Mouse (Mus musculus): Measurements from ENCODE around the gene Cadps2. TPM values are rescaled to one million over a fixed set of nuclear protein-coding genes. Genes with fewer than 3 reads are reported as not detected.

Gene Cadps2
- polyA plus RNA-seq, 1 experiment from 2014 or later: 0.18 TPM

DNA sequence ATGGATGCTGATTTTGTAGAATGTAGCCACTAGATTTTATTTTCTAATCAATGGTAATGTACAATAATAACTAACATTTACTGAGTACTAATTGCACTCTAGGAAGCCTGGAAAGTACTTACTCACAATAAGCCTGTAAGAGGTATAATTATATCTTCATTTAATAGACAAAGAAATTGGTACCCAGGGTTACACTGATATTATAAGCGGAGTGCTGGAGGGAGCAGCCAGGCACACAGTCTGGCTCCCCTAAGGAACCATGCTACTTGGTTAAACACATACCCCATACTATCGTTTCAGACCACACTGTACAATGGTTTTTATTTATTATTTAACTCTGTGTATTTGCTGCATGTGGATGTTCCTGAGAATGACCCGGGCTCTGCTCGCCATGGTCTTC is 544.5 kb downstream of the Cadps2 start:
- no peak overlapping the region for H3K4me3 ChIP-seq (ENCODE audit: low read depth, low read length)
- no peak for ATAC-seq
- 72% methylated on average over 4 of the region's 4 CpGs for WGBS (ENCODE audit: insufficient replicate concordance)

DNA sequence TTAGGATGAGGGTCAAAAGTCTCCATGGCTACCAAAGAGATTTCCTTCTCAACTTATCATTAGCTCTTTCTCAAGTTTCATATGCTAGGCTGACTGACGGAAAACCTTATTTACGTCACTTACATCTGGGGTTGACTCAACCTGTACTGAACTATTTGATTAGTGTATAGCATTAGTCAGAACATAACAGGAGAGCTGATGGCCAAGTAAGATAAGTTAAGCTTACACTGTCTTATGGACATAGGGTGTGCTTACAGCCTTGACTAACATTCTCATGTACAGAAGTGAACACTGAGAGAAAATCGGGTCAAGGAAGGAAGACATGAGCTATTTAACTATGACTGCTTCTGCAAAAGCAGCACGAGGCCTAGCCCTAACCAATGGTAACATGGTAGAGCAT is 550.5 kb downstream of the Cadps2 start:
- Histone ChIP-seq H3K9ac (replicated peaks) (no peak overlapping the region), H3K9me3 (ENCODE audit: low read length) (no peaks in the 10 kb centered on the region), H3K4me1 (ENCODE audit: insufficient read depth) (no peaks in the 10 kb centered on the region), H3K4me3 (ENCODE audit: low read depth, low read length) (no peak overlapping the region), H3K36me3 (replicated peaks; ENCODE audit: insufficient read depth, low read length) (no peaks in the 10 kb centered on the region), H3K4me2 (ENCODE audit: low read depth, low read length) (no peak overlapping the region), H3K27me3 (ENCODE audit: insufficient read depth, low read length) (no peaks in the 10 kb centered on the region), H3K27ac (ENCODE audit: low read depth) (no peak overlapping the region)
- ATAC-seq (no peak), DNase-seq (no peak)
- no peak for TF ChIP-seq EP300 (IDR thresholded peaks at IDR 0.05; ENCODE audit: low read depth)
- TF ChIP-seq CTCF (IDR thresholded peaks at IDR 0.05; ENCODE audit: low read depth): no peak
- WGBS (ENCODE audit: insufficient replicate concordance): 76% methylated on average over 4 of the region's 4 CpGs

More for the DNA sequence above, 544.5 kb downstream of the Cadps2 start:
- DNase-seq: no peak
- Histone ChIP-seq H3K4me2 (ENCODE audit: low read depth, low read length) (no peak overlapping the region), H3K9ac (replicated peaks) (no peak overlapping the region), H3K36me3 (replicated peaks; ENCODE audit: insufficient read depth, low read length) (no peaks in the 10 kb centered on the region), H3K27ac (ENCODE audit: low read depth) (no peak overlapping the region), H3K9me3 (ENCODE audit: low read length) (no peaks in the 10 kb centered on the region), H3K27me3 (ENCODE audit: insufficient read depth, low read length) (no peaks in the 10 kb centered on the region), H3K4me1 (ENCODE audit: insufficient read depth) (no peaks in the 10 kb centered on the region)
- TF ChIP-seq CTCF (IDR thresholded peaks at IDR 0.05; ENCODE audit: low read depth) (no peak), EP300 (IDR thresholded peaks at IDR 0.05; ENCODE audit: low read depth) (no peak)

DNA sequence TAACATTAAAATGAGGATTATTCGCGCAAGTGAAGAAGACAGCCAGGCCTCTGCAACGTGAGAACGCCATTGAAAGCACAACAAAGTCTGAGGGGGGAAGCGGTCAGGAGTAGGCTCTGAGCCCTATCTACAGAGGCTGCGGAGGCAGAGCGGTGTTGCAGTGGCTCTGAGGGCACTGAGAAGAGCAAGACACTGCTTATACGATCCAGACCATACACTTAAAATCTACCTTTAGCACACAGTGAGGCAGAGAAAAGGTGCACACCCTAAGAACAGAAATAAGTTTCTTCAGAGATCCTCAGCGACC is 557.8 kb downstream of the Cadps2 start:
- no peak for DNase-seq
- Histone ChIP-seq H3K4me1 (ENCODE audit: insufficient read depth) (no peaks in the 10 kb centered on the region), H3K27ac (ENCODE audit: low read depth) (no peak overlapping the region), H3K27me3 (ENCODE audit: insufficient read depth, low read length) (no peaks in the 10 kb centered on the region), H3K4me2 (ENCODE audit: low read depth, low read length) (no peak overlapping the region), H3K9ac (replicated peaks) (no peak overlapping the region), H3K36me3 (replicated peaks; ENCODE audit: insufficient read depth, low read length) (no peaks in the 10 kb centered on the region), H3K4me3 (ENCODE audit: low read depth, low read length) (no peak overlapping the region), H3K9me3 (ENCODE audit: low read length) (no peaks in the 10 kb centered on the region)
- 62% methylated on average over 9 of the region's 9 CpGs for WGBS (ENCODE audit: insufficient replicate concordance)
- TF ChIP-seq CTCF (IDR thresholded peaks at IDR 0.05; ENCODE audit: low read depth): no peak
- no peak for TF ChIP-seq EP300 (IDR thresholded peaks at IDR 0.05; ENCODE audit: low read depth)
- ATAC-seq: no peak

DNA sequence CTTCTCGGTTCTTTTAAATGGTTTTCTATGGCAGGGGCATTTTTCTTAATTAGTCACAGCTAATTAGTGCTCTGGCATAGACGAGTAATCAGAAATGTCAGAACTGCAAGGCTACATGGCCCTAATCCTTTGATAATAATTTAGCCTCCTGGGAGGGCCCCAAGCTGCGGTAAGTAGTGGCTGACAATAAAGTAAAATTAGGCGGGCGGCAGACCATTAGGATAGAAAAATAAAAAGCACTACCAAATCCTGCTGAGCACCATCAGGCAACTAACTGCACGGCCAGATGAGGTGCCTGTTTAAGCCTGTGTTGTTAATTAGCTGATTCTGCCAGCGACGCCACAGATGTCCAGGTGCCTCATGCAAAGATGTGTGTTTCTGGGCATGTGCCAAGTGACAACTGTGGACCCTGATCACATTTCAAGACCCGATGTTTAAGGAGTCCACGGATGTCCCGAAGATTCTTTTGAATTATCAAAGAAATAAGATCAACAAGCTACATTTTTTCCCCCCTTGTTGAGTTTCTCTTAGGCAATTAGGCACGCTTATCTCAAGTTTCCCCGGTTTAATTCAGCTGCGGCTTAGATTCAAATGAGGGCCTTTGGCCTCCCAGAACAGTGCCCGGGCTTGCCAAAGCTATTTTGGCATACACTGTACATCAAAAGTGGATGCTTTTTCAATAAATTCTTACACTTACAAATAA is 558.3 kb downstream of the Cadps2 start:
- ATAC-seq (no peak), DNase-seq (no peak)
- Histone ChIP-seq H3K27ac (ENCODE audit: low read depth) (no peak overlapping the region), H3K36me3 (replicated peaks; ENCODE audit: insufficient read depth, low read length) (no peaks in the 10 kb centered on the region), H3K9me3 (ENCODE audit: low read length) (no peaks in the 10 kb centered on the region), H3K4me1 (ENCODE audit: insufficient read depth) (no peaks in the 10 kb centered on the region), H3K9ac (replicated peaks) (no peak overlapping the region), H3K27me3 (ENCODE audit: insufficient read depth, low read length) (no peaks in the 10 kb centered on the region), H3K4me2 (ENCODE audit: low read depth, low read length) (no peak overlapping the region), H3K4me3 (ENCODE audit: low read depth, low read length) (no peak overlapping the region)
- 54% methylated on average over 15 of the region's 15 CpGs for WGBS (ENCODE audit: insufficient replicate concordance)
- TF ChIP-seq CTCF (IDR thresholded peaks at IDR 0.05; ENCODE audit: low read depth) (no peak), EP300 (IDR thresholded peaks at IDR 0.05; ENCODE audit: low read depth) (no peak)

DNA sequence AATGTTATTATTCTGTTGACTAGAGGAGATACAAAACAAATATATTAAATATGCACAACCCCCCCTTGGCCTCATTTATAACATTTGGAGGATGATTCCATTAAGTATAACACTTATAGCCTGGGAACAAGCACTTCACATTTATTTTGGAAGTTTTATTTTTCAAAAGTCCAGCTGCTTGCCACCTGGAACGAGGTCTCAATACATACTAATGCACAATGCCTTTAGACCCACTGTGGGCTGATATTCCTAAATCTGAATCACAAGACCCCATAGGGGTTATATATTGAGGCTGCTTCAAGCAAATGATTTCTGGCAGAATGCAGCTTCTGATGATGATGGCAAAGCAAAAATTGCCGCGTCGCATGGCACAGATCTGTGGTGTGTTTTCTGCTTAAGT is 565.7 kb downstream of the Cadps2 start:
- 73% methylated on average over 4 of the region's 4 CpGs for WGBS (ENCODE audit: insufficient replicate concordance)

DNA sequence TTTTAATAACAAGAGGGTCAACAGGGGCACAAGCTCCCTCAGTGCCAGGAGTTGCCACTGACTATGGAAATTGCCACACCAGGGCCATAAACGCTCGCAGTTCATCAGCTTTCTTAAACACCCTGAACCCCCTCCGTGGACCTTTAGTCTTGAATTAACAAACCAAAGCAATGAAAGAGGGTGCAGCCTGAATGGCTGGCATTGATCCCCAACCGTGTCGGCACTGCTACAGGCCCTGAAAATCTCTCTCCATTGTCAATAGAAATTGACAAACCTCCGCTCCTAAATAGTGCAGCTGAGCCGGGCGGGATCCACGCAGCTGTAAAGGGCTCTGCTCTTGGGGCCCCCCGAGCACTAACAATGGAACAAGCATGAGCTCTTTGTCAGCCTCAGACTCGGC is 566.2 kb downstream of the Cadps2 start:
- DNase-seq: no peak
- no peaks in the 10 kb centered on the region for H3K36me3 ChIP-seq (replicated peaks; ENCODE audit: insufficient read depth, low read length)
- no peak overlapping the region for H3K27ac ChIP-seq (ENCODE audit: low read depth)
- H3K9me3 ChIP-seq (ENCODE audit: low read length): no peaks in the 10 kb centered on the region
- no peak for ATAC-seq
- H3K9ac ChIP-seq (replicated peaks): no peak overlapping the region
- H3K27me3 ChIP-seq (ENCODE audit: insufficient read depth, low read length): 0 out of 2 replicates have a peak, but pooled peaks cover 10% of the 10 kb centered on the region
- H3K4me2 ChIP-seq (ENCODE audit: low read depth, low read length): no peak overlapping the region
- H3K4me1 ChIP-seq (ENCODE audit: insufficient read depth): no peaks in the 10 kb centered on the region
- 11% methylated on average over 11 of the region's 11 CpGs for WGBS (ENCODE audit: insufficient replicate concordance)
- no peak for TF ChIP-seq EP300 (IDR thresholded peaks at IDR 0.05; ENCODE audit: low read depth)
- TF ChIP-seq CTCF (IDR thresholded peaks at IDR 0.05; ENCODE audit: low read depth): no peak
- H3K4me3 ChIP-seq (ENCODE audit: low read depth, low read length): no peak overlapping the region

More for the DNA sequence above, 565.7 kb downstream of the Cadps2 start:
- ATAC-seq: no peak
- Histone ChIP-seq H3K4me1 (ENCODE audit: insufficient read depth) (no peaks in the 10 kb centered on the region), H3K9me3 (ENCODE audit: low read length) (no peaks in the 10 kb centered on the region), H3K4me3 (ENCODE audit: low read depth, low read length) (no peak overlapping the region), H3K27me3 (ENCODE audit: insufficient read depth, low read length) (0 out of 2 replicates have a peak, but pooled peaks cover 10% of the 10 kb centered on the region), H3K4me2 (ENCODE audit: low read depth, low read length) (no peak overlapping the region), H3K36me3 (replicated peaks; ENCODE audit: insufficient read depth, low read length) (no peaks in the 10 kb centered on the region), H3K27ac (ENCODE audit: low read depth) (no peak overlapping the region), H3K9ac (replicated peaks) (no peak overlapping the region)
- no peak for DNase-seq
- no peak for TF ChIP-seq CTCF (IDR thresholded peaks at IDR 0.05; ENCODE audit: low read depth)
- no peak for TF ChIP-seq EP300 (IDR thresholded peaks at IDR 0.05; ENCODE audit: low read depth)
